Mouse (Mus musculus) stomach, postnatal 0 days (tissue): Measurements from ENCODE around the gene Anxa4. TPM values are rescaled to one million over a fixed set of nuclear protein-coding genes. Genes with fewer than 3 reads are reported as not detected.

Experiments used
- ATAC-seq: fragments of 200-750 bp; cut with Nextera tagmentation; 2 replicates; pipeline ENCODE4 v1.8.0; 2017; ENCODE audit not compliant: low FRiP score, low TSS enrichment
- DNase-seq: peaks from one replicate; pipeline ENCODE4 v3.0.0-alpha.2; 2016; ENCODE audit warnings: low spot score
- H3K27ac ChIP-seq: fragments of 300-500 bp; sonication (generic); replicated peaks from 2 replicates; pipeline ENCODE4 v1.5.1; 2014; ENCODE audit warnings: mild to moderate bottlenecking, control low read depth
- H3K27me3 ChIP-seq: fragments of 300-500 bp; sonication (generic); 2 replicates; pipeline ENCODE4 v1.6.1; 2014; ENCODE audit warnings: low read length; ENCODE audit not compliant: control insufficient read depth, insufficient read depth
- H3K36me3 ChIP-seq: fragments of 300-500 bp; sonication (generic); 2 replicates; pipeline ENCODE4 v1.6.1; 2014; ENCODE audit warnings: low read length, mixed read lengths; ENCODE audit not compliant: control insufficient read depth, insufficient read depth
- H3K4me1 ChIP-seq: fragments of 300-500 bp; sonication (generic); replicated peaks from 2 replicates; pipeline ENCODE4 v1.6.1; 2014; ENCODE audit warnings: antibody characterized with exemption; ENCODE audit not compliant: control insufficient read depth, insufficient read depth
- H3K4me2 ChIP-seq: fragments of 300-500 bp; sonication (generic); replicated peaks from 2 replicates; pipeline ENCODE4 v1.6.1; 2014; ENCODE audit warnings: low read depth, mild to moderate bottlenecking, control low read depth, moderate library complexity
- H3K4me3 ChIP-seq: fragments of 300-500 bp; sonication (generic); 2 replicates; pipeline ENCODE4 v1.5.1; 2014; ENCODE audit warnings: low read depth, low read length, control low read depth
- H3K9ac ChIP-seq: fragments of 300-500 bp; sonication (generic); 2 replicates; pipeline ENCODE4 v1.6.1; 2014; ENCODE audit warnings: mild to moderate bottlenecking, low read length, control low read depth, mixed read lengths
- H3K9me3 ChIP-seq: fragments of 300-500 bp; sonication (generic); 2 replicates; pipeline ENCODE4 v1.6.1; 2016; ENCODE audit warnings: low read length; ENCODE audit not compliant: control insufficient read depth
- CTCF ChIP-seq: IDR thresholded peaks from 2 replicates; pipeline ENCODE4 v1.5.1; 2016; ENCODE audit warnings: antibody characterized with exemption, low read depth, mild to moderate bottlenecking, moderate library complexity
- EP300 ChIP-seq: optimal IDR thresholded peaks from 2 replicates; pipeline ENCODE3; 2016; ENCODE audit warnings: antibody characterized with exemption
- WGBS: fragments of 180-500 bp; shearing (Covaris S2); extraction: QIAGEN DNeasy Blood & Tissue Kit; methylation state at CpG from one replicate; pipeline ENCODE4 v1.1.7; 2014; 5-methylcytosine and 5-hydroxymethylcytosine counted together
- polyA plus RNA-seq: library from polyadenylated mRNA; unstranded; fragments of >200 nt; fragmentation: Nextera tagmentation; extraction: Ambion mirVana; gene quantifications from 2 replicates; pipeline ENCODE4 v1.2.1, GENCODE M21; 2015

Anxa4 gene
- polyA plus RNA-seq, result 111 and 114 TPM in 2 replicates

DNA sequence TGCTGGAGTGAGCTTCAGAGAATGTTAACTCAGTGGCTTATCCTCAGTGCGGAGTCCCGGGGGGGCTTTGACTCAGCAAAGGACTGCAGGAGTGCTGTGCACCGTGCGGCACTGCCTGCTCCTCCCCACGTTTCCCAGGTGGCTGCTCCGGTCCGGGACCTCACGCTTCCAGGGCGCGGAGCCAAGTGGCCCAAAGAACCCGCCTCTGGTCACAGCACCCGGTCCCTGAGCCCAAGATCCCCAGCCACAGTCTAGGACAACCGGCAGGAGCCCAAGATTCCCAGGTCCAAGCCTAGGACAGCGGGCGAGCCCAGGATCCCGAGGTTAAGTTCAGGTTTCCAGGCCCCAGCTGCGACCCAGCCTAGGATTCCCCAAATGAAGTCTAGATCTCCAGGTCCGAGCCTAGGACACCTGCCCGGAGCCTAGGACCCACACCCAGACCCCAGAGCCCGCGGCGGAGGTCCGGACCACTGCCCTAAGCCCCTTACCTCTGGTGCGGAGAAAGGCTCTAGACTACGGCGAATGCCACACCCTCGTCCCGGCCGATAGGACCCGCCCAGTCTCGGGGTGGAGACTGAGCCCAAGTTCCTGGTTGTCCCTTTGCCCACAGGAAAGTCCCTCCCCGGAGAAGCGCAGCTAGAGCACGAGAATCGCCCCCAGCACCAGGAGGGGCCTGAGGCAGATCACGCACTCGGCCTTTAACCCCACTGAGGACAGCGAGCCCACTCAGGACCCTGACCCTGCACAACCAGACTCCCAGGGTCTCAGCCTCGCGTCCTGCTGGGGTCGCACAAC is at the start of gene Anxa4:
Gene Anxa4 (minus strand): TSS at position 564 of the 795 bp plus-strand sequence.
- peak; percentile 88 for ATAC-seq
- Histone ChIP-seq H3K9ac (peak within 1 kb of the TSS; percentile 80), H3K4me1 (0 out of 2 replicates have a peak, but pooled peaks cover 4% of the 10 kb centered on the region), H3K27me3 (no peaks in the 10 kb centered on the region), H3K27ac (peak within 1 kb of the TSS; percentile 82), H3K4me3 (peak within 1 kb of the TSS; percentile 86), H3K9me3 (no peaks in the 10 kb centered on the region), H3K4me2 (peak within 1 kb of the TSS; percentile 90), H3K36me3 (no peaks in the 10 kb centered on the region)
- TF ChIP-seq EP300, result no peak
- TF ChIP-seq CTCF, result no peak
- DNase-seq, result peak; percentile 91
- WGBS, result under 1% methylated on average over 41 of the region's 41 CpGs

DNA sequence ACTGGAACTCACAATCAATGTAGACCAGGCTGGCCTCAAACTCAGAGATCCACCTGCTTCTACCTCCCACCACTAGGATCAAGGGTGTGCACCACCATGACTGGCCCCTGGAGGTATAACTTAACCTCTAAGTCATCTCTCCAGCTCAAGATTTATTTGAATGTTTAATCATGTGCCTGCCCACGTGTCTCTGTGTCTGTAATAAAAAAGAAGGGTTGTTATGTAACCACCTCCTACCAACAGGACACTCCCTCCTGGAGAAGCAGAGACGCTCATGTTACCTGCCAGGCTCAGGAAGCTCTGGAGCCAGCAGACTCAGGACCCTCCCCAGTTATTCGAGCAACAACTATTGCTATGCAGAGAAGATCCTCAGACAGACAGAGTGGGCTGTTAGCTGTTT is 48.6 kb upstream of the Anxa4 start:
- H3K4me1 ChIP-seq, result no peaks in the 10 kb centered on the region
- H3K27ac ChIP-seq, result no peak overlapping the region
- no peaks in the 10 kb centered on the region for H3K9me3 ChIP-seq
- no peak overlapping the region for H3K9ac ChIP-seq
- no peak overlapping the region for H3K4me2 ChIP-seq
- TF ChIP-seq EP300 (no peak), CTCF (no peak)
- DNase-seq (no peak), ATAC-seq (no peak)
- no peaks in the 10 kb centered on the region for H3K27me3 ChIP-seq
- no peak overlapping the region for H3K4me3 ChIP-seq
- 48% methylated on average over 3 of the region's 3 CpGs for WGBS
- no peaks in the 10 kb centered on the region for H3K36me3 ChIP-seq

DNA sequence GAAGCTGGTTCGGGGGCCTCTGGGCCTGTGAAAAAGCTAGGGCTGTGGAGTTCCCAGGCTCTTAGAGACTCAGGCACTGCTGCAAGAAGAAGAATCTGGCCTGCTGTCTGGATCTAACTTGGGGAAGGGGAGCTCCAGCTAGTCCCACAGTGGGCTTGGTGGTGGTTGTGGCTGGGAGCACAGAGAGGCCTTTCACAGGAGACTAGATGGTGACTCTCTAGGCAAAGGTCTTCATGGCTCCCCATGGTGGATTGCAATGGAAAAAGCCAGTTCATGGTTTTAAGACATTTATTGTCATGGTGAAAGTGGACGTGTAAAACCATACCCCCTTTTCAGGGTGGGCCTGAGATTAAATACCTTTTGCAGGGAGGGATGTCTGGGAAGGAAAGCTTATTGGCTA is 45.7 kb upstream of the Anxa4 start:
- DNase-seq, result no peak
- Histone ChIP-seq H3K4me2 (no peak overlapping the region), H3K27me3 (no peaks in the 10 kb centered on the region), H3K27ac (no peak overlapping the region), H3K36me3 (no peaks in the 10 kb centered on the region), H3K4me1 (no peaks in the 10 kb centered on the region), H3K9me3 (no peaks in the 10 kb centered on the region), H3K4me3 (no peak overlapping the region), H3K9ac (no peak overlapping the region)
- TF ChIP-seq CTCF, result no peak
- no peak for TF ChIP-seq EP300
- ATAC-seq, result no peak
- WGBS, result 62% methylated on average over 2 of the region's 2 CpGs

DNA sequence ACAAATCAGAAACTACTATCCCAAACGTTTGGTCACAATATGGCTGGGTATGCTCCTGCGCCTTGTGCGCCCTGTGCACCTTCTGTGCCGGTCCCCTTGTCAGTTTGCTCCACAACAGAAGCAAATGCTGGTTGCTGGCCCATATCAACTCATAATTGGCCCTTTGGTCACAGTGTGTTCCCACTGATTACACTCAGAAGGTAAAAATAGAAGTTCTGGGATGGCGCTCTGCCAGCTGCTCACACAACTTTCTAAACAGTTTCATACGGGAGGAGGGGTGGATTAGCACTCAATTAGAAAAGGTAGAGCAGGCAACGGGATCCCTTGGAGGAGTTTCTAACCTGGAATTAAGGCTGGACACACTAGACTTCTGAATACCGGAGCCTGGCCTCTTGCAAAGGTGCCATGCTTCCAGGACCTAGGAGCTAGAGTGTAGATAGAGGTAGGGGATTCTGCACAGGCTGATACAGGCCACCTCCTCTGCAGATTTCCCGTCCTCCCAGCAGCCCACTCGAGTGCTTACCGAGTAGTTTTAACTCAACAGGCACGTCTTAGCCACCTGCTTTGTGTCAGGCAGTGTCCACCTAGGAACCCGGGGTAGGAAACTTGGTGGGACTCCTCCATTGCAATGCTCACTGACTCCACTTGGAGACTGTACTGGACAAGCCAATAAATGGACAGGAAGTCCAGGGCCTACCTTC is 39.6 kb upstream of the Anxa4 start:
- Histone ChIP-seq H3K27ac (peak overlapping the region; percentile 67), H3K36me3 (no peaks in the 10 kb centered on the region), H3K9me3 (no peaks in the 10 kb centered on the region), H3K9ac (no peak overlapping the region), H3K4me3 (no peak overlapping the region), H3K27me3 (no peaks in the 10 kb centered on the region), H3K4me1 (0 out of 2 replicates have a peak, but pooled peaks cover 2% of the 10 kb centered on the region), H3K4me2 (no peak overlapping the region)
- DNase-seq, result peak; percentile 81
- peak; percentile 66; the same call in 1 of the 2 replicates for ATAC-seq
- WGBS, result 52% methylated on average over 13 of the region's 13 CpGs
- peak; percentile 10; the same call in 1 of the 2 replicates for TF ChIP-seq CTCF
- TF ChIP-seq EP300, result no peak

DNA sequence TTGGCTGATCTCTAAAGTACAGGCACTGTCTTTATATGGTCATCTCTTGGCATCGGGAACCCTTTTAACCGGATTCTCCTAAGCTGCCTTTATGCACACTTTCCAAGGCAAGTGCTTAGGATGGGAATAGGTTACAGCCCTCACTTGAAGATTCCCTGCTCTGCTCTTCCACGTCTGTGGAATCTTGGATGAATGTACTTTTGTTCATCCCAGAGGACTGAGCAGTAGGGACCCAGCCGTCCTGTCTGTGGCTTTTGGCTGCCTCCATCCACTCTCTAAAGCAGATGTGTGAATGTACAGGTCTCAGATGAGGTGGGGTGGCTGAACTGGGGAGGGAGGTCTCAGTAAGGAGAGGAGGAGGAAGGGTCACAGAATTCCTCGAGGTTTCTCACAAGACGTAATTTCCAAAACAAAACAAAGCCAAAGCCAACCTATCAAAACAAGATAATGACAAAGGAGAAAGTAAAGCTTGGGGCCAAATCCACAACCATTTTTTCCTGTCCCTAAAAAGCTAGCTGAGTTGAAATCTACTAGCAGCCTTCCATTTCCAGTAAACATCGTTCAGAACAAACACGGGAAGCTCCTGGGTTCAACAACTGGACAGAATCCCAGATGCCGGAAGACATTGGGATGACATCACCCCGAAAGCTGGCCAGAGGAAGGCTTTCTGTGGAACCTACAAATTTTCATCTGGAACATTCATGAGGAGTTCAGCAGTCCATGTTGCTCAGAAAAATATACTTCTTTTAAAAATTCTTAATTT is 37.5 kb upstream of the Anxa4 start:
- WGBS, result 29% methylated on average over 10 of the region's 10 CpGs
- peak; percentile 55; the same call in 1 of the 2 replicates for ATAC-seq
- Histone ChIP-seq H3K4me3 (no peak overlapping the region), H3K9ac (0 out of 2 replicates have a peak overlapping the region, but pooled peaks have one; percentile 18), H3K9me3 (no peaks in the 10 kb centered on the region), H3K27me3 (no peaks in the 10 kb centered on the region), H3K27ac (peak overlapping the region; percentile 91), H3K4me2 (peak overlapping the region; percentile 23; the same call in 1 of the 2 replicates), H3K4me1 (0 out of 2 replicates have a peak, but pooled peaks cover 2% of the 10 kb centered on the region), H3K36me3 (no peaks in the 10 kb centered on the region)
- TF ChIP-seq EP300 (no peak), CTCF (no peak)
- DNase-seq, result no peak
